Mouse (Mus musculus) heart, embryonic 13.5 days (tissue): ENCODE results near the gene Slc16a10. TPM values are rescaled to one million over a fixed set of nuclear protein-coding genes. Genes with fewer than 3 reads are reported as not detected.

Experiments
- ATAC-seq: fragments of 200-750 bp; cut with Nextera tagmentation; 2 replicates; pipeline ENCODE4 v1.8.0; 2017; ENCODE audit warnings: moderate TSS enrichment; ENCODE audit not compliant: insufficient number of reproducible peaks, low FRiP score, low TSS enrichment; ENCODE audit errors: extremely low read depth
- H3K27ac ChIP-seq: fragments of 300-500 bp; sonication (generic); replicated peaks from 2 replicates; pipeline ENCODE4 v1.5.1; 2015; ENCODE audit warnings: moderate library complexity, mild to moderate bottlenecking, inconsistent platforms
- H3K27me3 ChIP-seq: fragments of 300-500 bp; sonication (generic); replicated peaks from 2 replicates; pipeline ENCODE4 v1.6.1; 2015; ENCODE audit warnings: mild to moderate bottlenecking, inconsistent platforms
- H3K36me3 ChIP-seq: fragments of 300-500 bp; sonication (generic); 2 replicates; pipeline ENCODE4 v1.6.1; 2015; ENCODE audit warnings: mild to moderate bottlenecking, inconsistent platforms
- H3K4me1 ChIP-seq: fragments of 300-500 bp; sonication (generic); 2 replicates; pipeline ENCODE4 v1.6.1; 2015; ENCODE audit warnings: inconsistent platforms
- H3K4me2 ChIP-seq: fragments of 300-500 bp; sonication (generic); 2 replicates; pipeline ENCODE4 v1.6.1; 2015; ENCODE audit warnings: inconsistent platforms, mild to moderate bottlenecking, moderate library complexity
- H3K4me3 ChIP-seq: fragments of 300-500 bp; sonication (generic); 2 replicates; pipeline ENCODE4 v1.5.1; 2015; ENCODE audit warnings: moderate library complexity, mild to moderate bottlenecking, inconsistent platforms
- H3K9ac ChIP-seq: fragments of 300-500 bp; sonication (generic); 2 replicates; pipeline ENCODE4 v1.6.1; 2015; ENCODE audit warnings: inconsistent platforms, mild to moderate bottlenecking, moderate library complexity
- H3K9me3 ChIP-seq: fragments of 300-500 bp; sonication (generic); 2 replicates; pipeline ENCODE4 v1.6.1; 2016; ENCODE audit warnings: inconsistent platforms
- WGBS: fragments of 180-500 bp; shearing (Covaris S2); methylation state at CpG from one replicate; pipeline ENCODE4 v1.1.7; 2015; ENCODE audit warnings: mixed read lengths; 5-methylcytosine and 5-hydroxymethylcytosine counted together
- polyA plus RNA-seq: library from polyadenylated mRNA; unstranded; fragments of >200 nt; fragmentation: Nextera tagmentation; extraction: Ambion mirVana; gene quantifications from 2 replicates; pipeline ENCODE4 v1.2.1, GENCODE M21; 2015

The Slc16a10 gene
- 14.9 and 19.6 TPM in 2 replicates for polyA plus RNA-seq

DNA sequence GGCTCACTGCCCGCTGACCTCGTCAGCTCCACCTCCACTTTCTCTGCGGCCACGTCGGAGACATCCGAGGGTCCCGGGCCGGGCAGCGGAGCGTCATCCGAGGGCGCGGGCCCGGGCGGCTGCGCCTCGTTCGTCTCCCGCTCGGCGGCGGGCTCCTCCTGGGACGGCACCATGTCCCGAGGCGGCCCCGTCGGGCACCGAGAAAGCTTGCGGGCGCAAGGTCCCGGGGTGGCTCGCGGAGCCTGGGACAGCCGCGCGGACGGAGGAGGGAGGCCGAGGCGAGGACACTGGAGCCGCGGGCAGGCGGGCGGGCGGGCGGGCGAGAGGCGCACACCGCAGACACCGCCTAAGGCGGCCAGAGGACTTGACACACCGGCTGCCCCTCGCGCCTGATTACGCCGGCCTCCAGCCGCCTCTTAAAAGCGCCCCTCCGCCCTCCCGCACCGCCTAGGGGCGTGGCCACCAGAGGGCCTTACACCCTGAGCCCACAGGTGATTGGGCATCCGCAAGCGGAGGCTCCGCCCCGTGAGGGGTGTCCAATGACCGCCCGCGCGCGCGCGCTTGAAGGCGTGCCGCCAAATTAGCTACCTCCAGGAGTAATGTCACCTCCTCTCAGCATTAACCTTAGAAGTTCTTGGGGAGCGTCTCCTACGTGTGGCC lies at the start of gene Slc16a10:
Slc16a10 (minus strand) TSS at position 395 of the 660 bp plus-strand sequence.
- H3K4me1 ChIP-seq: peaks cover 40% of the 10 kb centered on the region
- peak; percentile 97 for ATAC-seq
- H3K4me3 ChIP-seq: peak within 1 kb of the TSS; percentile 86
- no peaks in the 10 kb centered on the region for H3K9me3 ChIP-seq
- H3K27me3 ChIP-seq: no peaks in the 10 kb centered on the region
- peak within 1 kb of the TSS; percentile 90 for H3K9ac ChIP-seq
- peak within 1 kb of the TSS; percentile 83 for H3K27ac ChIP-seq
- H3K36me3 ChIP-seq: no peaks in the 10 kb centered on the region
- H3K4me2 ChIP-seq: peak within 1 kb of the TSS; percentile 89
- under 1% methylated on average over 58 of the region's 76 CpGs for WGBS

DNA sequence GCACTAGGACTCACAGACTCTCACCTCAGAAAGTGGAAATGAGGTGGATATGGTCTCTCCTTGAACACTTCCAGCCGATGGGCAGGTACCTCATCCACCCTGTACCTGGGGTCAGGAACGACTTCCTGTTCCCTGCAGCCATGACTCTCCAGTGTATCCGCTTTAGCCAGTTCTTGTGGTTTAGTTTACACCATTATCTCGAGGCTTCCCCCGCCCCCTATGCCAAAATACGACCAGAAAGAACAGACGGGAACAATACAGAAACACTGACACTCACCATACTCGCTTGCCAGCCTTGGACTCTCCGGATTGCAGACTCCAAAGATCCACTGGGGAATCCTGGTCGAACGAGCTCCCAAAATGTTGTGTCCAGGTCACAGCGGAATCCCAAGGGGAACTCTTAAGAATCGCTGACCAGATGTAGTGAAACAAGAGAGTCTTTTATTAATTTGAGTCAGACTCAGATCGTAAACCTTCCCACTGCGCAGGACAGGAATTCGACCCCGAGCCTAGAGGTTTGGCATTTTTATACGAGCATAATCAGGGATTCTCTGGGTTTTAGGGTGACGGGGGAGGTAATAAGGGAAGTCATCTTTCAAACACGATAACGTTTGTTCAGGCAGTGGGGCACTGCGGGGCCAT lies 49.4 kb upstream of the Slc16a10 start:
- peaks cover 9% of the 10 kb centered on the region; the same call in 1 of the 2 replicates for H3K27me3 ChIP-seq
- 45% methylated on average over 22 of the region's 22 CpGs for WGBS
- H3K4me1 ChIP-seq: peaks cover 6% of the 10 kb centered on the region; the same call in 1 of the 2 replicates
- no peak for ATAC-seq
- peak overlapping the region; percentile 51 for H3K4me2 ChIP-seq
- H3K27ac ChIP-seq: no peak overlapping the region
- H3K9me3 ChIP-seq: no peaks in the 10 kb centered on the region
- H3K9ac ChIP-seq: 0 out of 2 replicates have a peak overlapping the region, but pooled peaks have one; percentile 13
- no peaks in the 10 kb centered on the region for H3K36me3 ChIP-seq
- H3K4me3 ChIP-seq: peak overlapping the region; percentile 15

DNA sequence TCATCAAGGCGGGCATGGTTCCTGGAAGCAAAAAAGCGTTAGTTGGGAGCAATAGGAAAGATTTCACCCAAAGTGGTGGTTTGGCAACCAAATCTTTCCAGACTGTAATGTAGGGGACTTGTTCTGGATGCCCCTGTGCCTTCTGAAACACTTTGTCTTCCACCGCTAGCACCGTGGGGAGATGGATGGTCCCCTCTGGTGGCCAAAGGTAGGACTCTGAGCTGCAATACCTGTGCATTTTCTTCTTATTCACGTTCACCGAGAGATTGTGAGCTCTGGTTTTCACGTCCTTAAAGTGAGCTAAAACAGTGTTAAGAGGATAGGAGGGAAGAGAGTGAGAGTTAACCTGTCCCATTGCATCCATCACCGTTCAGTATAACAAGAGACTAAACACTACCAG lies 48.8 kb upstream of the Slc16a10 start:
- Histone ChIP-seq H3K4me1 (peaks cover 6% of the 10 kb centered on the region; the same call in 1 of the 2 replicates), H3K4me3 (no peak overlapping the region), H3K9me3 (no peaks in the 10 kb centered on the region), H3K4me2 (no peak overlapping the region), H3K27me3 (peaks cover 9% of the 10 kb centered on the region; the same call in 1 of the 2 replicates), H3K27ac (no peak overlapping the region), H3K9ac (no peak overlapping the region), H3K36me3 (no peaks in the 10 kb centered on the region)
- no peak for ATAC-seq
- 75% methylated on average over 8 of the region's 8 CpGs for WGBS

DNA sequence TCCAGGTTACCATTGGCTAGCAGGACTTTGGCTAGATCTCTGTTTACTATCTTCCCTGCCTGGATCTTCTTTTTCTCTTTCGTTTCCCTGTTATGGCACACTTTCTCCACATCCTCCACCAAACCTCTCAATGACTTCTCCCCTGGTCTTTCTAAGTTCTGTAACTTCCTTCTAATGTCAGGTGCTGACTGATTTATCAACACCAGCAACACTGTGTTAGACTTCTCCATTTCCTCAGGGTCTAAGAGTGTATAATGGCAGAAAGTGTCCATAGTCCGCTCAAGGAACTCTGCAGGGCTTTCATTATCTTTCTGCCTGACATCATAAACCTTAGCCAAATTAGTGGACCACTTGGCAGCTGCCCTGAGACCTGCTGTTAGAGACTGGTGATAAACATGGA lies 47.6 kb upstream of the Slc16a10 start:
- ATAC-seq: no peak
- no peaks in the 10 kb centered on the region for H3K36me3 ChIP-seq
- WGBS: 79% methylated on average over 2 of the region's 2 CpGs
- H3K9me3 ChIP-seq: no peaks in the 10 kb centered on the region
- H3K27me3 ChIP-seq: peaks cover 9% of the 10 kb centered on the region; the same call in 1 of the 2 replicates
- H3K4me3 ChIP-seq: no peak overlapping the region
- no peak overlapping the region for H3K27ac ChIP-seq
- H3K4me1 ChIP-seq: peaks cover 6% of the 10 kb centered on the region; the same call in 1 of the 2 replicates
- H3K9ac ChIP-seq: no peak overlapping the region
- no peak overlapping the region for H3K4me2 ChIP-seq

DNA sequence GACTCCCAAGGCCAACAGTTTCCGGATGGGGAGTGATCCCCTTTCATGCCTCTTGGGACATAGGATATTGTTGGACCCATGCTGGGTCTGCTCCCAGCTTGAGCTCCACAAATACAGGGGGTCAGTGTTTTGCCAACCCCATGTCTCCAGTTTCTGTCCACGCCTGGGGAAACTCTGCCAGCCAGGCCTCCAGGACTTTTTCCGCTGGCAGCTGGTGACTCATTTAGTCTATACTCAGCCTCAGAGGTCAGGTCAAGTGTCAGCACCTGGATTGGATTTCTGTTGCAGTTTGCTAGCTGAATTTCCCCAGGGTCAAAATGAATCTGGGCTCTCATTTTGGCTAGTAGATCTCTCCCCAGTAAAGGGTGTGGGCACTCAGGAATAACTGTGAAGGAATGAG lies 46.8 kb upstream of the Slc16a10 start:
- Histone ChIP-seq H3K27ac (no peak overlapping the region), H3K4me2 (no peak overlapping the region), H3K4me1 (peaks cover 6% of the 10 kb centered on the region; the same call in 1 of the 2 replicates), H3K4me3 (no peak overlapping the region), H3K9me3 (no peaks in the 10 kb centered on the region), H3K27me3 (peaks cover 9% of the 10 kb centered on the region; the same call in 1 of the 2 replicates), H3K9ac (no peak overlapping the region), H3K36me3 (no peaks in the 10 kb centered on the region)
- no peak for ATAC-seq
- 75% methylated on average over 3 of the region's 3 CpGs for WGBS

DNA sequence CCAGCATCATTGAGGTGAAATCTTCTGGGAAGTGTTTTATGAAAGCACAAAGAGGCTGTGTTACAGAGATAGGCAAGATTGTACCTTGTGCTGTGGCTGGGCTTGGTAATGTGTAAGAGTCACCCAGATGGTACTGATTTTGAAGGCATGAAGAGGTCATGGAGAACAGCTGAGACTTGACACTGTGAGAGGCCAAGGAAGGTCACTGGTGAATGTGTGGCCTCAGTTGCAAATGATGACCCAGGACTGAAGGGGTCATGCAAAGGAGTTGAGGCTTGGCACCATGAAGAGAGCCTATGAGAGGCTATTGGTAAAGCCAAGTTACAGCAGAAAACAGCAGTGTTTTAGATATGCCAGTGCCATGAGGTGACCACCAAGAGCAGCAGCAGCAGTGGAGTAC lies 43.9 kb upstream of the Slc16a10 start:
- no peaks in the 10 kb centered on the region for H3K36me3 ChIP-seq
- H3K27me3 ChIP-seq: peaks cover 7% of the 10 kb centered on the region; the same call in 1 of the 2 replicates
- no peak overlapping the region for H3K9ac ChIP-seq
- no peak overlapping the region for H3K27ac ChIP-seq
- ATAC-seq: no peak
- no peaks in the 10 kb centered on the region for H3K4me1 ChIP-seq
- no peaks in the 10 kb centered on the region for H3K9me3 ChIP-seq
- no peak overlapping the region for H3K4me2 ChIP-seq
- H3K4me3 ChIP-seq: no peak overlapping the region

DNA sequence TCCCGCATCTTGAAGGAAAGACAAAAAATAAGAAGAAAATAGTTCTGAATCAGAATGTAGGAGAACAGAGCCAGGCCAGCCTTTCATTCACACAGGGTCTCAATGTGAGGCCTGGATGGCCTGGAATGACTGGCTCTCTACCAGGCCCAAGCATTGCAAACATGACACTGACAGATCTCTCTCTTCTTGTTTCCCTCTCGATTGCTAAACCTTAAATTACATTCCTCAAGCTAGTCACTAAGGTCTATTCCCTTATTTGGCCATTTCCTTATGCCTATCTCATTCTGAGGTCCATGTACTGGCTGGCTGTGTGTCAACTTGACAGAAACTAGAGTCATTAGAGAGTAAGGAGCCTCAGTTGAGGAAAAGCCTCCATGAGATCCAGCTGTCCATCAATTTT lies 38.0 kb upstream of the Slc16a10 start:
- H3K36me3 ChIP-seq: no peaks in the 10 kb centered on the region
- no peaks in the 10 kb centered on the region for H3K27me3 ChIP-seq
- H3K4me3 ChIP-seq: no peak overlapping the region
- no peaks in the 10 kb centered on the region for H3K9me3 ChIP-seq
- H3K4me2 ChIP-seq: no peak overlapping the region
- H3K4me1 ChIP-seq: peaks cover 8% of the 10 kb centered on the region
- 53% methylated on average over 2 of the region's 2 CpGs for WGBS
- H3K27ac ChIP-seq: no peak overlapping the region
- no peak overlapping the region for H3K9ac ChIP-seq
- no peak for ATAC-seq

DNA sequence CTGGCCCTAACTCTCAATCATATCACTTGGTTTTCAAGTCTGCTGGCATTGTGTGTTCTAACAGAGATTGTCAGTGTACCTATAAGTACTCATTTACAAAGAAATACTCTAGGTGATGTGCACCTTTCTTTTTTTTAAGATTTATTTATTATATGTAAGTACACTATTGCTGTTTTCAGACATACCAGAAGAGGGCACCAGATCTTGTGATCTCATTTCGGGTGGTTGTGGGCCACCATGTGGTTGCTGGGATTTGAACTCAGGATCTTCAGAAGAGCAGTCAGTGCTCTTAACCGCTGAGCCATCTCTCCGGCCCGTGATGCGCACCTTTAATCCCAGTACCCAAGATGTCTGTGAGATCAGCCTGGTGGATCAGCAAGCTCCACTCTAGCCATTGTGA lies 37.1 kb upstream of the Slc16a10 start:
- Histone ChIP-seq H3K27me3 (no peaks in the 10 kb centered on the region), H3K4me1 (peaks cover 8% of the 10 kb centered on the region), H3K4me3 (no peak overlapping the region), H3K36me3 (no peaks in the 10 kb centered on the region), H3K4me2 (no peak overlapping the region), H3K27ac (no peak overlapping the region), H3K9me3 (no peaks in the 10 kb centered on the region), H3K9ac (no peak overlapping the region)
- WGBS: 90% methylated on average over 5 of the region's 5 CpGs
- ATAC-seq: no peak

DNA sequence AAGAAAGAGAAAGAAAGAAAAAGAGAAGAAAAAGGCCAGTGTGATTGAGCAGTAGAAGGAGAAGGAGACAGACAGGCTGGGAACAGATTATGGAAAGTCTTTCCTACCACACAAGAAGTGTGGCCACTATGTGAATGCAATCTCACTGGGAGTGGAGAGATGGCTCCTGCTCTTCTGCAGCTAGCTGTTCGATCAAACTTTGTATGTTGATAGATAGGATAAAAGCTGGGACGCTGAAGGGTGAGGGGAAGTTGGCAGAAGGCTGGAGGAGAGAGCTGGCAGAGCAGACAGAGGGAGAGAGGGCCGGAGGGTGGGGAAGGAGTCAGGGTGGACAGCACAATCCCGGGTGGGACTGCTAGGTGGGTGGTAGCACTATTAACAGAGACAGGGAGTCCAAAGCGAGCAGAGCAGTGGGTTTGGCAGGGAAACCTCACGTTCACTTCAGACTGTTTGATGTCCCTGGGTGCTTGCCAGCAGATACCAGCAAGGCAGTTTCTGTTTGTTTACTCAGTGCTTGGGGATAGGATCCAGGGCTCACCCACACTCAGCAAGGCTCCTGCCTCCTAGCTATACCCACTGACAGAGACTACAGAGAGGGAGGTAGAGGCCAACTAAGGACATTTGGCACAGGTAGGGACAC lies 35.4 kb upstream of the Slc16a10 start:
- H3K27ac ChIP-seq: no peak overlapping the region
- no peak for ATAC-seq

DNA sequence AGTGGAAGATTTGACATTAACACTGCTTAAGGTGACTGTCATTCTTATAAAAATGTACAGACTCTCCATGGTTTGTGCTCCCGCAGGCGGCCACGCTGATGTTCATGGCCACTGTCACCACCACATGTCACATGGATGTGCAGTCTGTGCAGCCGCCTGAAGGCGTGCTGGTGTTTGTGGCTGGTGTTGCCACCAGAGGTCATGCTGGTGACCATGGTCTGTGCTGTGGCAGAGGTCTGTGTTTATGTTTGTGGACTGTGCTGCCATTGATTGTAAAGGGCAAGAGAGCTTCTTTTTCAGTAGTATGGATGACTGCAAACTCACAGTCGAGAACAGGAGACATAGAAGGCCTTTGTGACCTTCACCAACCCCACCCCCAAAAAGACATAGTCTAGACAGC lies 30.1 kb upstream of the Slc16a10 start:
- no peak overlapping the region for H3K4me2 ChIP-seq
- WGBS: 85% methylated on average over 6 of the region's 6 CpGs
- H3K9ac ChIP-seq: no peak overlapping the region
- no peaks in the 10 kb centered on the region for H3K27me3 ChIP-seq
- no peaks in the 10 kb centered on the region for H3K36me3 ChIP-seq
- H3K4me1 ChIP-seq: no peaks in the 10 kb centered on the region
- no peak overlapping the region for H3K4me3 ChIP-seq
- no peak for ATAC-seq
- no peak overlapping the region for H3K27ac ChIP-seq
- H3K9me3 ChIP-seq: no peaks in the 10 kb centered on the region

More for the DNA sequence above, 35.4 kb upstream of the Slc16a10 start:
- no peaks in the 10 kb centered on the region for H3K27me3 ChIP-seq
- H3K36me3 ChIP-seq: no peaks in the 10 kb centered on the region
- H3K9me3 ChIP-seq: no peaks in the 10 kb centered on the region
- no peak overlapping the region for H3K4me3 ChIP-seq
- H3K4me2 ChIP-seq: peak overlapping the region; percentile 16; the same call in 1 of the 2 replicates
- WGBS: 14% methylated on average over 6 of the region's 6 CpGs
- H3K4me1 ChIP-seq: peaks cover 8% of the 10 kb centered on the region
- peak overlapping the region; percentile 37; the same call in 1 of the 2 replicates for H3K9ac ChIP-seq

DNA sequence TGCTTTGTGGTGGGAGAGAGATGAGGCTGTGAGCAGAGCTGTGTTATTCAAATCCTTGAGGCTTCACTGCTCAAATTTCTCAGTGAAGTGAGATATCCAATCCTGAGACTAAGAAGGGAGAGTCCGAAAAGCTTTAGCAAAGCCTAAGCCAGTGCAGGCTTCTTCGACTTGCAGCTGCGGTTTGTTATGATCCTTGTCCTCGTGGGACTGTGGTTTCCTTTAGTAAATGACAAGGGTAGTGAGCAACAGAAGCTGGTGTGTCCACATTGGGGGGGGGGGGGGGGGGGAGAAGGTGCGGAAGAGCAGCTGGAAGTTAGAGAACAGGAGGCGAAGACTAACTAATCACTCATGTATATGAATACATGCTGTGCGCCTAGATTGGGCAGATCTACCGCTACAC lies 29.2 kb upstream of the Slc16a10 start:
- ATAC-seq: no peak
- H3K4me3 ChIP-seq: no peak overlapping the region
- no peaks in the 10 kb centered on the region for H3K4me1 ChIP-seq
- no peak overlapping the region for H3K27ac ChIP-seq
- WGBS: 75% methylated on average over 8 of the region's 8 CpGs
- H3K27me3 ChIP-seq: no peaks in the 10 kb centered on the region
- no peak overlapping the region for H3K4me2 ChIP-seq
- no peak overlapping the region for H3K9ac ChIP-seq
- no peaks in the 10 kb centered on the region for H3K36me3 ChIP-seq
- no peaks in the 10 kb centered on the region for H3K9me3 ChIP-seq
